Mouse (Mus musculus): ENCODE data around the gene Rgs3. TPM values are rescaled to one million over a fixed set of nuclear protein-coding genes. Genes with fewer than 3 reads are reported as not detected.

Gene Rgs3
- polyA plus RNA-seq, 1 experiment from 2014 or later: 38.2 TPM

DNA sequence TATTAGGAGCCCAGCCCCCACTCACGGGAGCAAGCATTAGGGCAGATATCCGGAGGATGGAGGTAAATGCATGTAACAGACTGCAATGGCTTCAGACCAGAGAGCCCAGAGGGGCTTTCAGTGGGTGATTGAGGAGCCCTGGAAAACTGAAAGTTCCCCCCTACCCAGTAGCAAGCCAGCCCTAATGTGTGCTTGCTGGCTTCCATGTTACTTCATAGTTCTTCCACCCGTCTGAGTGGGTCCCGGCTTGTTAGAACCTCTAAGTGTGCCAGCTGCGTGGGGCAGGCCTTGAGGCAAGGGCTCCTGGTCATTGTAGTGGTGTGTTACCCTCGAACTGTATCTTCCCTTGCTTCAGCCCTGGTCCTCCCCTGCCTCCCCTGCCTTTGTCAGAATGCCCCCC, 168.8 kb downstream of the Rgs3 start:
- Histone ChIP-seq H3K36me3 (ENCODE audit: control insufficient read depth, insufficient read depth, low read length) (no peaks in the 10 kb centered on the region), H3K4me2 (replicated peaks; ENCODE audit: low read depth, low read length) (no peak overlapping the region), H3K9ac (replicated peaks; ENCODE audit: low read depth, low read length) (no peak overlapping the region), H3K27ac (ENCODE audit: low read length) (no peak overlapping the region), H3K9me3 (ENCODE audit: control insufficient read depth, low read depth, low read length) (no peaks in the 10 kb centered on the region), H3K4me3 (ENCODE audit: low read depth, low read length) (no peak overlapping the region), H3K4me1 (ENCODE audit: control insufficient read depth, insufficient read depth, low read length) (peaks cover 20% of the 10 kb centered on the region), H3K27me3 (ENCODE audit: control insufficient read depth, insufficient read depth, low read length) (no peaks in the 10 kb centered on the region)
- 82% methylated on average over 6 of the region's 6 CpGs for WGBS
- no peak for ATAC-seq (ENCODE audit: insufficient number of reproducible peaks, insufficient read depth, low FRiP score, low read depth)

DNA sequence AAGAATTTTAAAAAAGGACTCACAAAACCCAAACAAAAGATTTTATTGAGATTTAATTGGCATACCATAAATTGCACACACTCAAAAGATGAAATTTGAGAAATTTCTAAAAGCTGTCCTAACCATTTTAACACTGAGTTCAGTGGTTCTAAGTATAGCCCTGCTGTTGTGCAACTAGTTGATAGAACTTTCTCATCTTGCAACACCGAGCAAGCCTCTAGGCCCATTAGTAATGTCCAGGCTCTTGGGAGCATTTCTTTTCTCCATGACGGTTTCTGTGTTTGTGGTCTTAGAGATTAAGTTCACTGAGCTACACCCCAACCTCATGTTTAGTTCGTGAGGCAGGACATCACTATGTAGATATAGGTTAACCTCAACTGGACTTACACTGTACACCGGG, 169.5 kb downstream of the Rgs3 start:
- Histone ChIP-seq H3K9ac (replicated peaks; ENCODE audit: low read depth, low read length) (no peak overlapping the region), H3K4me3 (ENCODE audit: low read depth, low read length) (no peak overlapping the region), H3K36me3 (ENCODE audit: control insufficient read depth, insufficient read depth, low read length) (no peaks in the 10 kb centered on the region), H3K9me3 (ENCODE audit: control insufficient read depth, low read depth, low read length) (no peaks in the 10 kb centered on the region), H3K4me1 (ENCODE audit: control insufficient read depth, insufficient read depth, low read length) (peaks cover 27% of the 10 kb centered on the region), H3K27me3 (ENCODE audit: control insufficient read depth, insufficient read depth, low read length) (no peaks in the 10 kb centered on the region), H3K4me2 (replicated peaks; ENCODE audit: low read depth, low read length) (no peak overlapping the region), H3K27ac (ENCODE audit: low read length) (no peak overlapping the region)
- 73% methylated on average over 4 of the region's 4 CpGs for WGBS
- ATAC-seq (ENCODE audit: insufficient number of reproducible peaks, insufficient read depth, low FRiP score, low read depth): no peak

DNA sequence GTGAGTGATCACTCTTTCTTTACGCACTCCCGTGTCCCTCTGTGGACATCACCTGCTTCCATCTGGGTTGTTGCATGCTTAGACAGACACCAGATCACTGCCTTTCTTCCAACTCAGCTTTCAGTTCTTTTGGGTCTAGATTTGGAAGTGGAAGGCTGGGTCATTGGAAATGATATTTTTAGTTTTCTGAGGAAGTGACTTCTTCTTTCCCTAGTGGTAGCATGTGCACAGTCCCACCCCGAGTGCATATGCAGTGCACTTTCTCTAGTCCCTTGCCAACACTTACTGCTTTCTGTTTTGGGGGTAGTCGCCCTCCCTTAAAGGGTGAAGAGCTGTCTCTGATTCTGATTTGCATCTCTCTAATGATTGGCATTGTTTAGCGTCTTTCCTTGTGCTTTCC, 170.3 kb downstream of the Rgs3 start:
- WGBS: 73% methylated on average over 5 of the region's 5 CpGs
- H3K9ac ChIP-seq (replicated peaks; ENCODE audit: low read depth, low read length): no peak overlapping the region
- H3K9me3 ChIP-seq (ENCODE audit: control insufficient read depth, low read depth, low read length): no peaks in the 10 kb centered on the region
- no peak overlapping the region for H3K4me3 ChIP-seq (ENCODE audit: low read depth, low read length)
- H3K27ac ChIP-seq (ENCODE audit: low read length): no peak overlapping the region
- no peak for ATAC-seq (ENCODE audit: insufficient number of reproducible peaks, insufficient read depth, low FRiP score, low read depth)
- H3K4me2 ChIP-seq (replicated peaks; ENCODE audit: low read depth, low read length): no peak overlapping the region
- no peaks in the 10 kb centered on the region for H3K27me3 ChIP-seq (ENCODE audit: control insufficient read depth, insufficient read depth, low read length)
- H3K36me3 ChIP-seq (ENCODE audit: control insufficient read depth, insufficient read depth, low read length): no peaks in the 10 kb centered on the region
- peaks cover 30% of the 10 kb centered on the region for H3K4me1 ChIP-seq (ENCODE audit: control insufficient read depth, insufficient read depth, low read length)

DNA sequence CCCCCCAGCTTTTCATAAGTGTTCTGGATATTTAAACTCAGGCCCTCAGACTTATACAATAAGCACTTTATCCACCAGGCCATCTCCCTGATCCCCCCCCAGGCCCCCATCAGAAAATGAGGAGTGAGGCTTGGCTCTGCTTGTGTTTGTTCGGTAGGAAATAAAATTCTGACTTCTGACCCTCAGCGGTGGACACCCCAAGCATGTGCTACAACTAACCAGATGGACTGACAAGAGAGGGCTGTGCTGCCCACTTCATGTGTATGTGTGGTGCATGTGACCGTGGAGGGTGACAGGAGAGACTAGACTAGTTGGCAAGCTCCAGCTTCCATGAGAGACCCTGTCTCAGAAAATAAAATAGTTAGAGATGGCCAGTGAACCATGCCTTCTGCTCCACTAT, 171.2 kb downstream of the Rgs3 start:
- Histone ChIP-seq H3K4me3 (ENCODE audit: low read depth, low read length) (no peak overlapping the region), H3K36me3 (ENCODE audit: control insufficient read depth, insufficient read depth, low read length) (no peaks in the 10 kb centered on the region), H3K9ac (replicated peaks; ENCODE audit: low read depth, low read length) (no peak overlapping the region), H3K27ac (ENCODE audit: low read length) (no peak overlapping the region; the same call in 1 of the 2 replicates), H3K4me2 (replicated peaks; ENCODE audit: low read depth, low read length) (no peak overlapping the region), H3K4me1 (ENCODE audit: control insufficient read depth, insufficient read depth, low read length) (peaks cover 34% of the 10 kb centered on the region), H3K9me3 (ENCODE audit: control insufficient read depth, low read depth, low read length) (no peaks in the 10 kb centered on the region), H3K27me3 (ENCODE audit: control insufficient read depth, insufficient read depth, low read length) (no peaks in the 10 kb centered on the region)
- WGBS: 74% methylated on average over 3 of the region's 3 CpGs
- no peak for ATAC-seq (ENCODE audit: insufficient number of reproducible peaks, insufficient read depth, low FRiP score, low read depth)

DNA sequence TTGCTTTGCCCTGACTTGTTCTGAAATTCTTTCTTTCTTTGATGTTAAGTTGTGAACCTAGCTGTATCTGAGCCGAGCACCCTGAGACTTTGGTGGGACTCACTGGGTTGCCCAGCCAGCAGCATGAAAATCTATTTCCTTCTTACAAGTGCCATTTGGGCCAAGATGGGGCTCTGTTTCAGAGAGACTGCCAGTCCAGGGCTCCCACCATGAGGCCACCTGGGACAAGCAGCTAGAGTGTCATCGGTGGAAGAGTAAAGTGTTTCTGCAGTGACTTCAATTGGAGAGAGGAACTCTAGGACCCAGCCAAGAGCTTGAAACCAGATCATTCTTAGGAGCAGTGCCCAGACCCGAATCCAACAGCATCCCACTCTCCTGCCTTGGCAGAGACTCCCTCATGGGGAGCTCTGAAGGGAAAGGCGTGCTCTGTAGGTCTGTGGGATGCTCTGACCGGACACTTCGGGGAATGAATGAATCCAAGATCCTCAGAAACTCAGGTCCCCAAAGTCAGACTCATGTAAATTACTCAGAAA, 171.9 kb downstream of the Rgs3 start:
- Histone ChIP-seq H3K4me2 (replicated peaks; ENCODE audit: low read depth, low read length) (no peak overlapping the region), H3K27ac (ENCODE audit: low read length) (peak overlapping the region; percentile 91; the same call in 1 of the 2 replicates), H3K9me3 (ENCODE audit: control insufficient read depth, low read depth, low read length) (no peaks in the 10 kb centered on the region), H3K36me3 (ENCODE audit: control insufficient read depth, insufficient read depth, low read length) (no peaks in the 10 kb centered on the region), H3K4me3 (ENCODE audit: low read depth, low read length) (no peak overlapping the region), H3K4me1 (ENCODE audit: control insufficient read depth, insufficient read depth, low read length) (peaks cover 42% of the 10 kb centered on the region), H3K27me3 (ENCODE audit: control insufficient read depth, insufficient read depth, low read length) (no peaks in the 10 kb centered on the region), H3K9ac (replicated peaks; ENCODE audit: low read depth, low read length) (no peak overlapping the region)
- 80% methylated on average over 6 of the region's 6 CpGs for WGBS
- no peak for ATAC-seq (ENCODE audit: insufficient number of reproducible peaks, insufficient read depth, low FRiP score, low read depth)

DNA sequence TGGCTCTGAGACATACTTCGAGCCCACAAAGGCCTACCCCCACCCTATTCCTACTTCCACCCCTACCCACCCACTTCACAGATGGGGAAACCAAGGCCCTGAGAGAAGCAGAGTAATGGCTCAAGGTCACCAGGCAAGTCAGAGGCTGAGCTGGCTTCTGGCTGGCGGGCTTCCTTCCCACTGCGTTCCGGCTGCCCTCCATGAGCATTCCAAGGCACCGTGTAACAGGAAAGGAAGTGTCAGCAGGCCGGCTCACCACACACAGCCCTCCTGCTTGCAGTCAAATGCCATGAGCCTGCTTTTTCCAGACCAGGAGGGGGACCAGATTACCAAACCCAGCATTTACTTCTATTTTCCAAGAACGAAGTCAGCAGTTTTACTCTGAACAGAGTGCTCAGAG, 172.4 kb downstream of the Rgs3 start:
- no peaks in the 10 kb centered on the region for H3K9me3 ChIP-seq (ENCODE audit: control insufficient read depth, low read depth, low read length)

DNA sequence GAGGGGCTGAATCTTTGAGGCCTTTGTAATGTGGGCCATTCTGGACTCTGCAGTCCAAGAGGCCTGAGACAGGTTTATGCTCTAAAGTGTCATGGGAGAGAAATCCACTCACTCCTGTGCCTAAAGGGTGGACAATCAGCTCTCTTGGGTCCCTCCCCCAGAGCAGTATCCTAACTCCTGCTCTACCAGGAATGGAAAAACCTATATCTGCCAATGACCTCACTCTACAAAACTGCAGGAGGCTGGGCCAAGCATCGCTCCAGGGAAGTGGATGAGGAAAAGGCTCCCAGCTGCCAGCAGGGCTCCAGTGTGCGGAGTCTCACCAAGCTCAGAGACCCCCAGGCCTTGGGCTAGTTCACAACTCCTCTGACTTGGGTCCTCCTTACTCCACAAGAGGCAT, 173.2 kb downstream of the Rgs3 start:
- H3K9ac ChIP-seq (replicated peaks; ENCODE audit: low read depth, low read length): 0 out of 2 replicates have a peak overlapping the region, but pooled peaks have one; percentile 10
- WGBS: 9% methylated on average over 2 of the region's 2 CpGs
- H3K4me3 ChIP-seq (ENCODE audit: low read depth, low read length): no peak overlapping the region
- no peaks in the 10 kb centered on the region for H3K27me3 ChIP-seq (ENCODE audit: control insufficient read depth, insufficient read depth, low read length)
- H3K27ac ChIP-seq (ENCODE audit: low read length): peak overlapping the region; percentile 91
- peak; percentile 68 for ATAC-seq (ENCODE audit: insufficient number of reproducible peaks, insufficient read depth, low FRiP score, low read depth)
- H3K4me1 ChIP-seq (ENCODE audit: control insufficient read depth, insufficient read depth, low read length): peaks cover 46% of the 10 kb centered on the region
- no peaks in the 10 kb centered on the region for H3K9me3 ChIP-seq (ENCODE audit: control insufficient read depth, low read depth, low read length)
- H3K36me3 ChIP-seq (ENCODE audit: control insufficient read depth, insufficient read depth, low read length): no peaks in the 10 kb centered on the region
- no peak overlapping the region for H3K4me2 ChIP-seq (replicated peaks; ENCODE audit: low read depth, low read length)

More for the DNA sequence above, 172.4 kb downstream of the Rgs3 start:
- Histone ChIP-seq H3K4me3 (ENCODE audit: low read depth, low read length) (no peak overlapping the region), H3K27me3 (ENCODE audit: control insufficient read depth, insufficient read depth, low read length) (no peaks in the 10 kb centered on the region), H3K4me2 (replicated peaks; ENCODE audit: low read depth, low read length) (no peak overlapping the region), H3K4me1 (ENCODE audit: control insufficient read depth, insufficient read depth, low read length) (peaks cover 46% of the 10 kb centered on the region), H3K27ac (ENCODE audit: low read length) (peak overlapping the region; percentile 91), H3K36me3 (ENCODE audit: control insufficient read depth, insufficient read depth, low read length) (no peaks in the 10 kb centered on the region), H3K9ac (replicated peaks; ENCODE audit: low read depth, low read length) (no peak overlapping the region)
- 67% methylated on average over 7 of the region's 7 CpGs for WGBS
- ATAC-seq (ENCODE audit: insufficient number of reproducible peaks, insufficient read depth, low FRiP score, low read depth): no peak

DNA sequence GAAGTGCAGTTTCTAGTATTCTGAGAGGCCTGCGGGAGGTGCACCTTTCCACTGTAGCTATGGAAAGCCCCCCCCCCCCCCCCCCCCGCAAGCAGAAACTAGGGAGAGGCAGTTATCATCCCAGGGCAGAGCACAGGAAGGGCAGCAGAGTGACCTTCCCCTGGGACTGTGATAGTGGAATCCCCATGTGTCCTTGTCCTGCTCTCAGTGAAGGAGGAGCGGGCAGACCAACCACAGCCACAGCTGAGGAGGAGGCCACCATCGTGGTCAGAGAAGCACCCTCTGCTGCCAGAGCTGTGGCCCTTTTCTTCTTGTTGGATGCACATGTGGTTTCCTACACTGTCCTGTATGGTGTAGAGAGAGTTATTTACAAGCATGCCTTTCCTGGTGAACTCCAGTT, 174.3 kb downstream of the Rgs3 start:
- H3K4me2 ChIP-seq (replicated peaks; ENCODE audit: low read depth, low read length): no peak overlapping the region
- no peaks in the 10 kb centered on the region for H3K36me3 ChIP-seq (ENCODE audit: control insufficient read depth, insufficient read depth, low read length)
- no peaks in the 10 kb centered on the region for H3K9me3 ChIP-seq (ENCODE audit: control insufficient read depth, low read depth, low read length)
- WGBS: 74% methylated on average over 3 of the region's 4 CpGs
- no peak overlapping the region for H3K9ac ChIP-seq (replicated peaks; ENCODE audit: low read depth, low read length)
- no peaks in the 10 kb centered on the region for H3K27me3 ChIP-seq (ENCODE audit: control insufficient read depth, insufficient read depth, low read length)
- ATAC-seq (ENCODE audit: insufficient number of reproducible peaks, insufficient read depth, low FRiP score, low read depth): no peak
- H3K4me3 ChIP-seq (ENCODE audit: low read depth, low read length): no peak overlapping the region
- H3K4me1 ChIP-seq (ENCODE audit: control insufficient read depth, insufficient read depth, low read length): peaks cover 54% of the 10 kb centered on the region
- H3K27ac ChIP-seq (ENCODE audit: low read length): peak overlapping the region; percentile 91; the same call in 1 of the 2 replicates

DNA sequence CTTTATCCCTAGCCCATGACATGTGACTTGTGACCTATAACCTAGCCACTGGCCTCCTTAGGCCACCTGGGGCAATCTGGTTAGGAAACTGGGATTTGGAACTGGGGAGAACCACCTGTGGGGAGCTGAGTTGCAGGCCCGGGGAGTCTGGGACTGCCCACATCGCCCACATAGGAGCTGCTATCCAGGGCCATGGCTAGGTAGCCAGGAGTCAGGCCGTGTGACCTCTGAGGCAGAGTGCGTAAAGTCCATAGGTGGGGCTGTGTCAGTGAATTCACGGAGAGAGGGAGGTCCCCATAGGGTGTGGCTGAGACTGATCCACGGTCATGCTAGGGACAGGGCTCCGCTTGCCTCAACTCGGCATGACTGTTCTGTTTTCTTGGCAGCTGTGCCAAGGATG, 175.6 kb downstream of the Rgs3 start:
- Histone ChIP-seq H3K4me2 (replicated peaks; ENCODE audit: low read depth, low read length) (no peak overlapping the region), H3K4me3 (ENCODE audit: low read depth, low read length) (no peak overlapping the region), H3K9me3 (ENCODE audit: control insufficient read depth, low read depth, low read length) (no peaks in the 10 kb centered on the region), H3K36me3 (ENCODE audit: control insufficient read depth, insufficient read depth, low read length) (no peaks in the 10 kb centered on the region), H3K27ac (ENCODE audit: low read length) (peak overlapping the region; percentile 10; the same call in 1 of the 2 replicates), H3K9ac (replicated peaks; ENCODE audit: low read depth, low read length) (no peak overlapping the region), H3K27me3 (ENCODE audit: control insufficient read depth, insufficient read depth, low read length) (no peaks in the 10 kb centered on the region), H3K4me1 (ENCODE audit: control insufficient read depth, insufficient read depth, low read length) (peaks cover 55% of the 10 kb centered on the region)
- ATAC-seq (ENCODE audit: insufficient number of reproducible peaks, insufficient read depth, low FRiP score, low read depth): no peak; the same call in 1 of the 2 replicates
- 69% methylated on average over 8 of the region's 8 CpGs for WGBS

Data from stomach, embryonic 14.5 days (tissue).